Mouse (Mus musculus) urinary bladder, adult 2 months (tissue): ENCODE results near the gene Rps6kl1. TPM values are rescaled to one million over a fixed set of nuclear protein-coding genes. Genes with fewer than 3 reads are reported as not detected.
"Not testable (repeated sequence)": the region's sequence is repeated elsewhere in the genome, so short reads cannot be mapped to it uniquely, and the experiment has no call there.

Source experiments
- DNase-seq: peaks from one replicate; pipeline ENCODE4 v3.0.0; 2022; ENCODE audit warnings: low spot score
- polyA plus RNA-seq: library from polyadenylated mRNA; depleted of rRNA; stranded (reverse); fragments of >200 nt; gene quantifications from 2 replicates; pipeline ENCODE4 v1.2.3, GENCODE M21; 2012

Rps6kl1 gene
- polyA plus RNA-seq, 1 experiment: 0.34 TPM

DNA sequence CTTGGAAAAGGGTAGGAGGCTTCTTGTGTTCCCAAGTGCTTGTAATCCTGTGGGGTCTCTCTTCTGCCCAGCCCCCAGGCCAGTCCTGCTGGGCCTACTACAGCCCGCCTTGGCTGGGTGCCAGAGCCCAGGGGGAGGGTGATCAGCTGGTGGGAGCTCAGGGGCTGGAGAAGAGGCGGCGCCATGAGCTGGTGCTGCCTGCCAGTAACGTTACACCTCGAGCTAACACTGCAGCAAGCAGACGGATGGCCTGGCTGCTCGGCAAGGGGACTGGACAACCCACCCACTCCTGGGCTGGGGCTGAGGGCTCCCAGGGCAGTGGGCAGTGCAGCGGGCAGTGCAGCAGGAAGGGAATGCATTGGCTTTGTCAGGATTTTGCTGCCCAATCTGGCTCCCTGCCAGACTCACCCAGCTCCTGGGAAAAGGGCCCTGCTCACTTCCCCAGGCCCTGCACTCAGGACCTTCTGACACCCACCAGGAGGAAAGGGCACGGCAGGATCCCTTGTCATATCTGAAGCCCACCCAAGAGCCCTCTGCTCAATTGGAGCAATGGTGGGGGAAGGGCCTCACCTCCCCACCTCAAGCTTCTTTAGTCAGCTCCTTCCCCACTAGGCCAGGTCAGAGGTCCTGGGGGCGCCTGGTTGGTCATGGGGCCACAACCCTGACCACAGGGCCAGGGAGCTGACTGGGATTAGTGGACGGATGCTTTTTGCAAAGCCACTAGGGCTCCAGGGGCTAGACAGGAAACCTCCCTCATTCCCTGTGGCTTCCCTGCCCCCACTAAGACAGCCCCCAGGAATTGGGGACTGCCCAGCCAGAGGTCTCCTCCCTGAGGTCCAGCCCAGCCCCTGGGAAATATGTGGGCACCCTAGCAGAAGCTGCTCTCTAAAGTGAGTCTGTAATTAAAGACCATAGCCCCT, 25.1 kb upstream of the Rps6kl1 start:
- no peak for DNase-seq

DNA sequence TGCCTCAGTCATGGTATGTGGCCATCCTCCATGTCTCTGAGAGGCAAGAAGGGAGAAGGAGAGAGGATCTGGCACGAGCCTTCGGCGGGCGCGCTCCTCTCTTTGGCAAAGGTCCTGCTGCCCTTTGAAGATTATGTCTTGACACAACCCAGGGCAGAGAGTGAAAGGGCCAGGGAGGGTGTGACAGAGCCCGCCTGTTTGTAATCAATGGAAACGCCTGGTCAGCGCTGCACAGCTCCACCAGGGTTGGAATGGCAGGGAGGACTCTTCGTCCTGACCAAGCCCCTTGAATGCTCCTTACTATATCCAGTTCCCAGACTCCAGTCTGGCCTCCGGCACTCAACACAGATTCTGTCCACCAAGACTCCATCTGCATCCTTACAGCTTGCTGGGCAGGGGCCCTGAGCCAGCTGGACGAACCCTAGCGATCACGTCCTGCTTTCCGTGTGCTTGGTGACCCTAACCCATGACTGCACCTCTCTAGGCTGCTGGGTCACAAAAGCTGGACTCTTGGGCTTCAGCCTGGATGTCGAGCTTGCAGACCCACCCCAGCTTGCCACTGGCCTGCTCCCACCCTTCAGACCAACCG, 24.1 kb upstream of the Rps6kl1 start:
- no peak for DNase-seq

DNA sequence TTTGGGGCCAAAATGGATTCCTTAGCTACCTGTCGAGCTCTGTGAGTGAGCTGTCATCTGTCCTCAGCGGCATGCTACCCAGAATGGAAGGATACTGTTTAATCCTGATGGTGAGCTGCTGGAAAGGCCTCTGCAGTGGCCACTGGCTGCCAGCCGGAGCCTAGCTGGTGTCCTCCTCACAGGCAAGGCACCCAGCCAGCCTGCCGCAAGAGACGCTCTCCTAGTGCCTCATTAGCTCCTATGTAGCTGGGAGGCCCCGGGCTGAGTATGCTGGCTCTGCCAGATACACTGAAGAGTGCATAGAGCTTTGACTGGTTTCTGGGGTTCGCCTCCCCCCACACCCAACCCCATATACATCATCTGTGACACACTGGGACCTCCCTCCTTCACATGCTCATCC, 23.0 kb upstream of the Rps6kl1 start:
- no peak for DNase-seq

DNA sequence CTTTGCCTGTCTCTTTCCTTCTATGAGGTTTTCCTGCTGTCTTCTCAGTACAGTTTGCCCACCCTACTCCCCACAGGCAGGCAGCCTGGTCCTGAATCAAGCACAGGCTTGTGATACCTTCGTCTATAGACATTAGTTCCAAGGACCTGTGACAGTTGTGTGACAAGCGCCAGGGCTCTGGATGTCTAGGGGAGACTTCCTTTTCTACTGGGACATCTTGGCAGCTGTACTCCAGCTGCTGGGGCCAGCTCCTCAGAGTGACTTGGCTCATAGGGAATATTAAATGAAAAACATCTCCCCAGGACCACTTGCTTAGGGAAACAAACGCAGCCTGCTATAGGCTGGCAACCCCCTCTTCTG, 19.9 kb upstream of the Rps6kl1 start:
- DNase-seq: no peak

DNA sequence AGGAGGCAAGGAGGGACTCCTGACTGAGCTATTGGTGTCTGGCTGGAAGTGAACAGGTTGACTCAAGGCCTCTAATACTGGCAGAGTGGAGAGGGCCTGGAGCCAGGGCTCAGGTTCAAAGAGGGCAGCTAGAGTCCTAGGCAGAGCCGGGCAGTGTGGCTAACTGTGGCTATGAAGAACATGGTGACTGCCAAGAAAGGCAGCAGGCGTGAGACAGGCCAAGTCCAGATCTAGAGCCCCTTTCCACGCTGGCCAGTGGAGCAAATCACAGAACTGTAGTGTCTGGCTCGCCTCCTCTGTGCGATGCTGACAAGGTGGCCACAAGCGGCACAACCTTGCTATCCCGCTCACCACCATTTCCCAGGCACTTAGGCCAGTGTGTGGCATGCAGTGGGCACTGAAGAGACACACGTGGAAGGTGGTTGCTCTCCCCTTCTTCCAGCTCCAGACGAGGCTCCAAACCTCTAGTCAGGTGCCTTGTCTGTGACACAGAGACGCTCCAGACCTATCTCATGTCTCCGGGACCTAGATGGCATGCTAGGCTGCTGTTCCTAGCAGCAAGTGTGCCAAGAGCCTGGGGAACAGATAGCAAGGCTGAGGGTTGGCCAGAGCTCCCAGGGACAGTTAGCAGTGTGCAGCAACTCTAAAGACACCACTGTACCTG, 19.4 kb upstream of the Rps6kl1 start:
- no peak for DNase-seq

DNA sequence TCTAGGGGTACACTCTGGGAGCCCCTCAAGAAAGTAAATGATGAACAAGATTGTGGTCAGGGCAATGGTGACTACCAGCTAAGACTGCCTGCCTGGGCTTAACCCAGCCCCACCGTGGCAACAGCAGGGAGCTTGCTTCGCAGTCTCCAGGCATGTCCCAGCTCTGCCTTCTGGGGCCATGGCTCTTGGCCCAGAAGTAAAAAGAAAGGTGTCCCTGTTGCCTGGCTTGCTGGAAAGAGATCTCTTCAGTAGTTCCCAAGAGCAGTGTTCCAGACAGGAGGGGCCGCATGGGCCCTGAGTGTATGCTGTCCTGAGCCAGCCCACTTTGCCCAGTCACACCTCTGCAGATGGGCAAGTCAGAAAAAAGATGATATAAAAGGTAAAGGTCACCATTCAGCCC, 18.8 kb upstream of the Rps6kl1 start:
- DNase-seq: no peak

DNA sequence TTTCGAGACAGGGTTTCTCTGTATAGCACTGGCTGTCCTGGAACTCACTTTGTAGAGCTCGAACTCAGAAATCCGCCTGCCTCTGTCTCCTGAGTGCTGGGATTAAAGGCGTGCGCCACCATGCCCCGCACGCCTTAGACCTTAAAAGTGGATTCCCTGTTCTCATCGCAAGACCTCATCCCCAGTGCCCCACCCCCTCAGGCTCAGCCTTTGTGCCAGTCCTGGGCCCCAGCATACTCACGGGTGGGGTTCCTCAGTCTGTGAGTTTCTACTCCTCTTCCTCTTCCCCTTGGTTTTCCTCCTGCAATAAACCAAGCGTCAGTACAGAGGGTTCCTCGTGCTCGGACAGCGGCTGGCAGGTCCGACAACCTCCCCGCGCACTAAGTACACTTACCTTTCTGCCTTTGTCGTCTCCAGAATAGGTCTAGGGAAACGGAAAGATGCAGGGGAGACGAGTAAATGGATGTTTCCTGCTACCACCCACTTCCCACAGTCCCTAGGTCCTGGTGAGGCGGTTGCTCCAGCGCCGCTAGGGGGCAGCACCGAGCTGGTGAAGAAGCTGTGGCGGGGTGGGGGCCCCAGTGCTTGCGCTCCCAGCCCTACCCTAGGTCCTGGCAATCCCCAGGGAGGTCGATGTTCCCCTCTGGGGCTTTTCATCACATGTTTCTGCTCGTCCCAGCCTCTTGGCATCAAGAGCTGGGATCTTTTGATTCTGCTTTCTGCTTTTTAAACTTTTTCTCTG, 18.2 kb upstream of the Rps6kl1 start:
- DNase-seq: peak; percentile 78

DNA sequence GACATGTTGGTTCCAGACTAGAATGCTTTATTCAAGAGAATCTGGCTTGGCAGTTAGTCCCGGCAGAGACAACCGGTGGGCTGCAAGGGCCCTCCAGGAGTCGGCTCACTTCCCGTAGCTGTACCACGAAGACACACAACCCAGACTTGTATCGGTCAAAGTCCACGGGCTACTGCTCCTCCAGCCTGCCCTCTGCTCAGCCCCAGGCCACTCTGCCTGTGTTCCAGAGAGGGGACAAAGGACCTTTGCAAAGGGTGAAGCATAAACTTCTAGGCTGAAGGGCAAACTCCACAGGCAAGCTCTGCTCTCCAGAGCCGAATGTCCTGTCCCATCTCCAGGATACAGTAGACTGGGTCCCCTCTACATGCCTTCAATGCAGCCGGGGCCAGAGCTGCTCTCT, 15.6 kb upstream of the Rps6kl1 start:
- DNase-seq: no peak

DNA sequence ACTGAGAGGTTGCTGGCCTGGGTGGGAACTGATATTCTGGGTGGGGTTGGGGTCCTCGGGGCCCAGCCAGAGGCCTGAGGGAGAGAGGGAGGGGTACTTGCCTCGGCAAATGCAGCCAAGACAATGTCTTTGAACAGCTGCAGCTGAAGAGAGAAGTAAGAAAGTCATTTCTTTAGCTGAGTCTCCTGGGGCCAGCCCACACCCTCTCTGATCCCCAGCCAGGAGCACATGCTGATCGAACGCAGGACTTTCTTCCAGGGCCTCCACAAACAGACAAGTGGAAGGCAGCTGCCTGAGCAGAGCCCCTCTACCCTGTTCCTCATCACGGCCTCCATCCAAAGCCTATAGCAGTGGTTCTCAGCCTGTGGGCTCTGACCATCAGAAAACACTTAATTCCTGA, 13.9 kb upstream of the Rps6kl1 start:
- no peak for DNase-seq

DNA sequence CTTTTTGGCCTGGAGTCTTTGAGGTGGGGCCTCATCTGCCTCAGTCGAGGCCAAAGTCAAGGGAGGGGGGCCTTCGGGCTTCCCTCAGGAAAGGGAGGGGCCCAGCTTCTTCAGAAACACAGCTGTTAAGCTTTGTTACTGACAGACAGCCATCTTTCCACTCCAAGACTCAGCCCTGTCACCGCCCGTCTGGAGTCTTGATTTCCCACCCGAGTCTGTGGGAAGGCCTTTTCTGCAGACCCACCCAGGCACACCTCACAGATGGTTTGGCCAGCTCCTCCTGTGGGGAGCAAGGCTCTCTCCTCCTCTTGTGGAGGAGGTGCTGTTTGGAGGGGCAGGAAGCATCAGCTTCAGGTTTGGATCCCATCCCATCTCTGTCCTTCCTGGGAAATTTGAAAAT, 8.5 kb upstream of the Rps6kl1 start:
- DNase-seq: no peak

DNA sequence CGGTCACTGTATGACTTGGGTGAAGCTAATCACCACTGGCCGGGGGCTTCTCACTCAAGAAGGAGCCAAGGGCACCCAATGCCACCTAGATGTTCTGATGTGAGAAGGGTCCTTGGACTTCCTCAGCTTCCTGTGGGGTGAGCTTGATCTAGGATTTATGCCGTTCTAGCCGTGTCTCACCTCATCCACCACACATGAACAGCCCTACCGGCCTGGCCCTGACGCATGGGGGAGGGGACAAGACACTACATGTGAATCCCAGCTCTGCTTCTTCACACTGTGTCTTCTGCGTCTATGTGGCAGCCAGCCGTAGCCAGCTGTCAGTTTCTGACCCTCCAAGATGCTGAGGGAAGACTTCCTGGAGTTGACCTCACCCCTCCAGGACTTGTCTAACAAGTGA, 7.7 kb upstream of the Rps6kl1 start:
- DNase-seq: no peak

DNA sequence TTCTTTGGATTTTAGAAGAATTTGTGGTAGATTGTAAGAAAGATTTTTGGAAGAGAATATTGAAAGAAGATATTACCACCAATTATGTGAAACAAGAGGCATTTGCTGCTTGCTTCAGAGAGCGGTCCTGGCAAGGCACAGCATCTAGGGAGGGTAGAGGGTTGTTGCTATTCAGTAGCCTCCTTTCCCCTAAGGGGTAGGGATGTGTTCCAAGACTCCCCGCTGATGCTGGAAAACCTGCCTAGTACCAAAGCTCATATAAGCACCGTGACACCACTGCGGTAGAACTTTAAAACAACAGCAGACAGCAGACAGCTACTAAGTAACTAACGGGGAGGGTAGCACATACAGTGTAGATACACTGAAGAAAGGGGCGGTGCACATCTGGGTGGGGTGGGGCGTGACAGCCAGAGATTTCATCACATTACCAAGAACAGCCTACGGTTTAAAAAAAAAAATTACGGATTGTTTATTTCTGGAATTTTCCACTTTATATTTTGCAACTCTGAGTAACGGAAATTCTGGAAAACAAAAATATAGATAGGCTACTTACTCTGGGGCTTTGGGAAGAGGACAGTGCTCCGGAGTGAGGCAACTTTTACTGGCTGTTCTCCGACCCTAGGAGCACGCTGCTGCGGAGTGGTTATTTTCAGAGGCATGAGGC, 6.9 kb upstream of the Rps6kl1 start:
- DNase-seq: no peak

DNA sequence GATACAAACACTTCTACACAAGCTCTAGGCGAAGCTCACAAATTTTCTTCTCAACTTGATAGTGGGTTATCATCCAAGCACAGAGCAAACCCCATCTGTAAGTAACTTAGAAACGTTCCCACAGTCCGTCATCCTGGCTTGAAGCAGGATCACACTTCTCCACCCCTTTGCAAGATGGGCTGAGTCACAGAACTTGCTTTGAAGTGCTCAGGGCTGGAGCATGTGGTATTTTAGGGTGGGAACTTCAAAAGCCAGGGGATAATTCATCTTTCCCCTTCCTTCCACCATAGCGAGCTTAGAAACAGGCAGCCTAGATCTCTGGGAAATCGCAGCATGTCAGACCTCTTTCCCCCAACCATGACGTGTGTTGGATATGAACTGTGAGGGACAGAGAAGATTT, 5.3 kb upstream of the Rps6kl1 start:
- DNase-seq: no peak

DNA sequence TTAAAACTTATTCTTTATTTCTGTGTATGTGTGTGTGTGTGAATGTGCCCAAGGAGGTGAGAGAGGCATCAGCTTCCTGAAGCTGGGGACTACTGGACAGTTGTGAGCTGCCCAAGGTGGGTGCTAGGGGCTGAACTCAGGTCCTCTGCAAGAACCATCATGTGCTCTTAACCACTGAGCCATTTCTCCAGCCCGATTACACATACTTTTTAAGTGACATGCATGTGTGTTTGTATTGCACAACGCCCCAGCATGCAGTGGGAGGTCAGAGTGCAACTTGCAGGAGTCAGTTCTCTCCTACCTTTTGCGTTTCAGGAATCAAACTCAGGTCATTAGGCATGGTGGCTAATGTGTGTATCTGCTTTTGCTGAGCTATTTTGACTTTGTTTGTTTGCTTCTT, 1.9 kb upstream of the Rps6kl1 start:
- DNase-seq: no peak

DNA sequence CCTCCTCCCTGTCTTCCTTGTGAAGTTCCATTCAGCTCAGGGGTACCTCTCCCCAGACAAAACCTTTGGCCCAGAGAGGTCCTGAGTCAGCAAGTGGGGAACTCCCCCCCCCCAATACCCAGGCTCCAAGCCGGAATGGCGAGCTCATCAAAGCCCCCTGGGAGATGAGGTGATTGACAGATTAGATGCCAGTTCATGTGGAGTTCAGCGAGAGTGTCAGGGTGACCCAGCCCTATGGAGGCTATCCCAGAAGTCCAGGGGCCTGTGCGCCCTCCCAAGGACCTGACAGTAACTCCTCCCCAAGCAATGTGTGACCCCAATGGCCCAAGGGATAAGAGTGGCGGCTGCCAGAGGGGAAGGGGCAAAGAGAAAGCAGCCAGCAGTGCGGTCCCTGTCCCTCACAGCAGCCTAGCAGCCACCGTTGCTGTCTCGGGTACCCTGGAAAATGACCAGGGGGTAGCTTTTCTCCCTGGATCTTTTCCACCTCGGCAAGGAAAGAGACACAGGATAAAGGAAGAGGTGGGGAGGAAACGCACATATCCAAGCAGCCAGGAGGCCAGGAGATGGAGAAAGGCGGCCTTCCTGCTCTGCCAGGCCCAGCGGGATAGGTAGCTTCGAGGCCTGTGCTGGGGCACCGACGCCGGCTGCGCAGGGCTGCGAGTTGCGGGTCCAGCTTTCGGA, 603 bp downstream of the Rps6kl1 start:
- no peak for DNase-seq

DNA sequence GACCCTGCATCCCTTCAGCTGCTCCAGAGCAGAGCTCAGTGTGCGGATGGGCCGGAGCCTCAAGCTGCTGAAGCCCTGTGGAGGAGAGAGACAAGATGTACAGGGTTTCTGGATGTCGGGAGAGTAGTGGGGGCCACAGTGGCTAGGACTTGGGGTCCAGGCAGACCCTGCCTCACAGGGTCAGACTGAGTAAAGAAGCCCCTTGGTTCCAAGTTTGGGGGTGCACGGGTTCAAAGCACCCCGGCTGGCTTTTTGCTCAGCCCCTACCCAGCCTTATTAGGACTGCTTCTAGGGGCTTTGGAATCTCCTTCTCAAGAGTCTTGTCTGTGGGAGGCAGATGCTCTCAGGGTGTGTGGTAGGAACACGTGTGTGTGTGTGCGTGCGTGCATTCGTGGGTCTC, 4.2 kb downstream of the Rps6kl1 start:
- DNase-seq: no peak

DNA sequence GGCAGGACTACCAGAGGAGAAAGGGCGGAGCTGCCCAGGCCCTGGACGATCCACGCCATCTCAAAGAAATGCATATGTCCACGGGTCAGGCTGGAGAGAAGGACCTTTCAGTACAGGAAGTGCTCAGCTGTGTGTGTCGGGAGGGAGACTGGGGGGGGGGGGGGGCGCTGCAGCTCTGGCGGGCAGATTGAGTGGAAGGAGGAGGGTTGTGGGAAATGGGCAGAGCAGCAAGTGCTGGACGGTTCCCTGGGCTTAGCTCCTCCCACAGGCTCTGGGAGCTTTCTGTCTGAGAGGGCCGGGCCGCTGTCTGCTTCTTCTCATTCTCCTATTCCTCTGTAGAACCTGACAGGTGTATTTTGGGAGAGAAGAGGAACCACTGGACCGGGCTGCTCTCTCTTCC, 4.7 kb downstream of the Rps6kl1 start:
- DNase-seq: no peak

DNA sequence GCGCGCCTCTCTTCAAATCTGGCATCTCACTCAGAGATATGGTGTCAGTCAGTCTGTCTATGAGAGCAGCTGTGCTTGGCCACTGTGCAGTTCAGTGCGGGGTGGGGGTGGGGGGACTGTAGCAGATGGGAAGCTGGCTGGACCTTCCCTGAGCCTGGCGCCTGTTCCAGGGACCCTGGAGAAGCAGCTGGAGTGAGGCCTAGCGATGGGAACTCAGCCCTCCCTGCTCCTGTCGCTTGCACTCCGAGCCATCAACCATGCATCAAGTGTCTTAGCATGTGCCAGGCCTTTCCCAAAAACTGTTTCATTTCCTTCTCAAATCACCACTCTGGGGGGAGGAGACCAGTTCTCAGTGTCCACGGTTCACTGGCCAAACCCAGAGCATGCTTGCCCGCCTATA, 5.4 kb downstream of the Rps6kl1 start:
- no peak for DNase-seq

DNA sequence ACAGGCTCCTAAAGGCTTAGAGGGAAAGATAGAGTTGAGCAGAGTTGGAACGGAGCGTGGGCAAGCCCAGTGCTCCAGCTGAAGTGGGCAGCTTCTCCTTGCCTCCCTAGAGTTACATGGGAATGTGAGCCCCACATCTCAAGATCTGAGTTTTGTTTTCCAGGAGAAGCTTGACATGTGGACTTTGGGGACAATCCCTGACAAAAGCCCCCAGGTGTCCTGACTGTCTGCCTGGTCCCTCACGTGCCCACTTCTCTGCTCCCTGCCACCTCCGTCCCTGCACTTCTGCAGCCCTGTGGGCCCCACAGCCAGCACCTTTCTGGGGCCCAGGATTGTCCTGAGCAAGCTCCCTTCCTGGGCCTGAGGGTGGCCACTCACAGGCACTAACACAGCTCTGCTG, 6.2 kb downstream of the Rps6kl1 start:
- no peak for DNase-seq

DNA sequence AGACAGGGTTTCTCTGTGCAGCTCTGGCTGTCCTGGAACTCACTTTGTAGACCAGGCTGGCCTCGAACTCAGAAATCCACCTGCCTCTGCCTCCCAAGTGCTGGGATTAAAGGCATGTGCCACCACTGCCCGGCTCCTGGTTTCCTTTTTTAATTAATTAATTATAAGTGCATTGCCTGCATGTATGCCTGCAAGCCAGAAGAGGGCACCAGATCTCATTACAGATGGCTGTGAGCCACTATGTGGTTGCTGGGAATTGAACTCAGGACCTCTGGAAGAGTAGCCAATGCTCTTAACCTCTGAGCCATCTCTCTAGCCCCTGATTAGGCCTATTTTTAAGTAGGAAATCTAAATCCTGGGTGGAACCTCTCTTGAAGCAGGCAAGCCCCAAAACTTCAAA, 6.8 kb downstream of the Rps6kl1 start:
- not testable (repeated sequence) for DNase-seq

DNA sequence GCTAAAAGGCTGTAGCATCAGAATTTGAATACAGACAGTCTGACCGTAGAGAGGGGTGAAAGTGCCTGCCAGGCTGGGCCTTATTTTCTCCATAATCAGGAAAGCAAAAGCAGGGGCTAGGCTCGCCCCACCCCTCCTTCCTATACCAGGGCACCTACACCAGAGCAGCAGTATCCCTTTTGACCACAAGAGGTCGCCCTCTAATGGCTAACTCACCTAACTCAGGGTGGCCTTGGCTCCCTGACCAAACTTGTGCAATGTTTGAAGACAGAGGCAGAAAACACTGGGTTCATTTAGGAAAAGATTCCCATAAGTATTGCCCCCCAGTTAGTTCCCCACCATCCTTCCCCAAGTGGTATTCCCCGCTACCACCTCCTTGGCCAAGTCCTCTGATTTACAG, 8.3 kb downstream of the Rps6kl1 start:
- peak; percentile 46 for DNase-seq
